Mouse (Mus musculus) MEL (cell line): ENCODE measurements around the gene Pdcl3. TPM values are rescaled to one million over a fixed set of nuclear protein-coding genes. Genes with fewer than 3 reads are reported as not detected.

ENCODE experiments used
- DNase-seq: peaks from one replicate; pipeline ENCODE4 v3.0.0; 2011; ENCODE audit warnings: low read depth, low spot score
- H3K27ac ChIP-seq: 2 replicates; pipeline ENCODE4 v1.5.1; 2012; ENCODE audit warnings: low read depth, mild to moderate bottlenecking, control low read depth, low read length, moderate library complexity; ENCODE audit not compliant: control insufficient read depth
- H3K27me3 ChIP-seq, 2 experiments: fragments of 150-350 bp in 1 of 2; sonication (generic) in 1 of 2; 2 replicates each; pipeline ENCODE4 v1.6.1; 2012; ENCODE audit warnings: low read length in 2 of 2, mild to moderate bottlenecking in 2 of 2, improper control_type of control experiment in 1 of 2, moderate library complexity in 1 of 2; ENCODE audit not compliant: insufficient read depth in 2 of 2, control insufficient read depth in 1 of 2
- H3K36me3 ChIP-seq, 2 experiments: 2 replicates each; pipeline ENCODE4 v1.6.1; 2012 to 2014; ENCODE audit warnings: low read length in 2 of 2, improper control_type of control experiment in 1 of 2, inconsistent platforms in 1 of 2, mild to moderate bottlenecking in 1 of 2; ENCODE audit not compliant: insufficient read depth in 2 of 2, control insufficient read depth in 1 of 2
- H3K4me1 ChIP-seq, 2 experiments: fragments of 150-350 bp in 1 of 2; sonication (generic) in 1 of 2; 2 replicates each; pipeline ENCODE4 v1.6.1; 2012; ENCODE audit warnings: low read length in 2 of 2, improper control_type of control experiment in 1 of 2, mild to moderate bottlenecking in 1 of 2; ENCODE audit not compliant: insufficient read depth in 2 of 2, control insufficient read depth in 1 of 2
- H3K4me3 ChIP-seq, 2 experiments: fragments of 150-350 bp in 1 of 2; sonication (generic) in 1 of 2; 2 replicates each; pipeline ENCODE4 v1.5.1; 2012; ENCODE audit warnings: low read depth in 2 of 2, low read length in 2 of 2, mild to moderate bottlenecking in 2 of 2, moderate library complexity in 2 of 2, control low read depth in 1 of 2, improper control_type of control experiment in 1 of 2; ENCODE audit not compliant: control insufficient read depth in 1 of 2, insufficient read depth in 1 of 2
- H3K79me2 ChIP-seq: 2 replicates; pipeline ENCODE4 v1.6.1; 2012; ENCODE audit warnings: mild to moderate bottlenecking, low read length, moderate library complexity; ENCODE audit not compliant: control insufficient read depth, poor library complexity, insufficient read depth
- H3K9ac ChIP-seq: 2 replicates; pipeline ENCODE4 v1.6.1; 2012; ENCODE audit warnings: low read depth, mild to moderate bottlenecking, control low read depth, low read length, moderate library complexity; ENCODE audit not compliant: control insufficient read depth, poor library complexity, severe bottlenecking
- H3K9me3 ChIP-seq: fragments of 150-350 bp; sonication (generic); replicated peaks from 2 replicates; pipeline ENCODE4 v1.6.1; 2012; ENCODE audit warnings: mild to moderate bottlenecking, low read length, improper control_type of control experiment, moderate library complexity; ENCODE audit not compliant: insufficient read depth
- BHLHE40 ChIP-seq: IDR thresholded peaks from 2 replicates; pipeline ENCODE4 v1.6.1; 2012; ENCODE audit warnings: low read depth, mild to moderate bottlenecking, inconsistent platforms, low read length, improper control_type of control experiment, borderline replicate concordance
- CHD2 ChIP-seq: IDR thresholded peaks from 2 replicates; pipeline ENCODE4 v1.6.1; 2011; ENCODE audit warnings: low read length, improper control_type of control experiment
- CTCF ChIP-seq, 3 experiments: IDR thresholded peaks in 2 of 3; conservative IDR thresholded peaks in 1 of 3; 2 replicates each; pipeline ENCODE4 v1.5.1; 2011 to 2012; ENCODE audit warnings: low read length in 3 of 3, low read depth in 2 of 3, mild to moderate bottlenecking in 2 of 3, improper control_type of control experiment in 1 of 3, inconsistent platforms in 1 of 3, mixed read lengths in 1 of 3, moderate library complexity in 1 of 3; ENCODE audit not compliant: control insufficient read depth in 1 of 3, insufficient read depth in 1 of 3, poor library complexity in 1 of 3, severe bottlenecking in 1 of 3
- ELF1 ChIP-seq: IDR thresholded peaks from 2 replicates; pipeline ENCODE4 v1.6.1; 2014; ENCODE audit warnings: low read depth, mild to moderate bottlenecking, inconsistent platforms, low read length, improper control_type of control experiment, moderate library complexity
- EP300 ChIP-seq, 2 experiments: IDR thresholded peaks; 2 replicates each; pipeline ENCODE4 v1.6.1; 2011; ENCODE audit warnings: improper control_type of control experiment in 2 of 2, low read length in 2 of 2, low read depth in 1 of 2, mild to moderate bottlenecking in 1 of 2
- GABPA ChIP-seq: IDR thresholded peaks from 2 replicates; pipeline ENCODE4 v1.6.1; 2012; ENCODE audit warnings: low read depth, mild to moderate bottlenecking, inconsistent platforms, low read length, improper control_type of control experiment, moderate library complexity
- MAFK ChIP-seq: IDR thresholded peaks from 2 replicates; pipeline ENCODE4 v1.6.1; 2011; ENCODE audit warnings: low read depth, mild to moderate bottlenecking, low read length, improper control_type of control experiment, borderline replicate concordance
- MEF2A ChIP-seq: IDR thresholded peaks from 2 replicates; pipeline ENCODE4 v1.6.1; 2014; ENCODE audit warnings: low read depth, mild to moderate bottlenecking, inconsistent platforms, low read length, improper control_type of control experiment; ENCODE audit not compliant: poor library complexity, insufficient replicate concordance, severe bottlenecking; ENCODE audit errors: extremely low read depth
- MXI1 ChIP-seq: IDR thresholded peaks from 2 replicates; pipeline ENCODE4 v1.6.1; 2011; ENCODE audit warnings: mild to moderate bottlenecking, low read depth, low read length, improper control_type of control experiment
- MYB ChIP-seq: IDR thresholded peaks from 2 replicates; pipeline ENCODE4 v1.6.1; 2011; ENCODE audit warnings: mild to moderate bottlenecking, low read depth, low read length, improper control_type of control experiment
- NELFE ChIP-seq: IDR thresholded peaks from 2 replicates; pipeline ENCODE4 v1.6.1; 2011; ENCODE audit warnings: low read depth, low read length, improper control_type of control experiment
- POLR2A ChIP-seq, 2 experiments: IDR thresholded peaks; 2 replicates each; pipeline ENCODE4 v1.6.1; 2011 to 2012; ENCODE audit warnings: low read length in 2 of 2, mild to moderate bottlenecking in 2 of 2, control low read depth in 1 of 2, improper control_type of control experiment in 1 of 2, low read depth in 1 of 2, moderate library complexity in 1 of 2; ENCODE audit not compliant: control insufficient read depth in 1 of 2, insufficient read depth in 1 of 2, poor library complexity in 1 of 2
- POLR2AphosphoS2 ChIP-seq: IDR thresholded peaks from 2 replicates; pipeline ENCODE4 v1.6.1; 2011; ENCODE audit warnings: low read length, improper control_type of control experiment
- RCOR1 ChIP-seq: IDR thresholded peaks from 2 replicates; pipeline ENCODE4 v1.6.1; 2012; ENCODE audit warnings: low read depth, mild to moderate bottlenecking, inconsistent platforms, low read length, improper control_type of control experiment
- SIN3A ChIP-seq: IDR thresholded peaks from 2 replicates; pipeline ENCODE4 v1.6.1; 2012; ENCODE audit warnings: low read length, improper control_type of control experiment, inconsistent platforms
- SMC3 ChIP-seq: IDR thresholded peaks from 2 replicates; pipeline ENCODE4 v1.6.1; 2011; ENCODE audit warnings: low read depth, low read length, improper control_type of control experiment
- TCF12 ChIP-seq: IDR thresholded peaks from 2 replicates; pipeline ENCODE4 v1.6.1; 2014; ENCODE audit warnings: low read depth, mild to moderate bottlenecking, inconsistent platforms, low read length, improper control_type of control experiment, moderate library complexity
- ZC3H11A ChIP-seq: IDR thresholded peaks from 2 replicates; pipeline ENCODE4 v1.6.1; 2012; ENCODE audit warnings: low read depth, mild to moderate bottlenecking, inconsistent platforms, low read length, improper control_type of control experiment
- ZMIZ1 ChIP-seq: IDR thresholded peaks from 2 replicates; pipeline ENCODE4 v1.6.1; 2012; ENCODE audit warnings: low read depth, mild to moderate bottlenecking, inconsistent platforms, low read length, improper control_type of control experiment, moderate library complexity
- ZNF384 ChIP-seq: IDR thresholded peaks from 2 replicates; pipeline ENCODE4 v1.6.1; 2012; ENCODE audit warnings: low read depth, mild to moderate bottlenecking, inconsistent platforms, low read length, improper control_type of control experiment
- polyA plus RNA-seq, 2 experiments: library from polyadenylated mRNA; stranded (reverse) in 1 of 2; unstranded in 1 of 2; fragments of >175 nt in 1 of 2; fragments of >200 nt in 1 of 2; gene quantifications; 2 replicates each; pipeline versions ENCODE4 v1.2.1 to v1.2.4; 2012; ENCODE audit warnings: low replicate concordance in 2 of 2, low read depth in 1 of 2; ENCODE audit not compliant: insufficient read length in 2 of 2, insufficient read depth in 1 of 2, missing spikeins in 1 of 2
- total RNA-seq: library from RNA; depleted of rRNA; stranded (reverse); fragments of 300-350 nt; gene quantifications from 2 replicates; pipeline ENCODE4 v1.2.3, GENCODE M21; 2012

Pdcl3 gene
- total and polyA plus RNA-seq, 3 experiments = 52.5 to 236 (median 71.5) TPM

GRCm38 (mm10) chr1:39005751-39006354, 20.4 kb downstream of the Pdcl3 start:
- Histone ChIP-seq H3K9ac (no peak overlapping the region), H3K79me2 (no peaks in the 10 kb centered on the region), H3K27ac (no peak overlapping the region), H3K4me1 (no peaks in the 10 kb centered on the region), H3K36me3 (no peaks in the 10 kb centered on the region), H3K9me3 (no peaks in the 10 kb centered on the region), H3K27me3 (peaks cover 0 to 2% of the 10 kb centered on the region in 2 experiments; a peak in 1 of 4 replicates), H3K4me3 (no peak overlapping the region)
- no peak for DNase-seq
- TF ChIP-seq MXI1 (no peak), POLR2A (IDR thresholded peaks at IDR 0.05; ENCODE audit: control insufficient read depth in 1 of 2, insufficient read depth in 1 of 2, low read depth in 1 of 2, low read length in 2 of 2, poor library complexity in 1 of 2) (no peak), BHLHE40 (no peak), NELFE (no peak), MEF2A (no peak), POLR2AphosphoS2 (no peak), ZMIZ1 (no peak), CHD2 (no peak), RCOR1 (no peak), CTCF (IDR thresholded peaks at IDR 0.05 in 2 of 3, conservative IDR thresholded peaks at IDR 0.05 in 1 of 3; ENCODE audit: control insufficient read depth in 1 of 3, insufficient read depth in 1 of 3, low read depth in 2 of 3, low read length in 3 of 3, poor library complexity in 1 of 3, severe bottlenecking in 1 of 3) (no peak), ZC3H11A (no peak), MYB (no peak), GABPA (no peak), ELF1 (no peak), MAFK (no peak), ZNF384 (no peak), TCF12 (no peak), SMC3 (no peak), SIN3A (no peak)

- peaks cover 0 to 2% of the 10 kb centered on the region in 2 experiments; a peak in 1 of 4 replicates for H3K27me3 ChIP-seq
- no peaks in the 10 kb centered on the region for H3K36me3 ChIP-seq
- H3K9me3 ChIP-seq = no peaks in the 10 kb centered on the region
- no peaks in the 10 kb centered on the region for H3K79me2 ChIP-seq
- no peak for DNase-seq
- TF ChIP-seq EP300 (IDR thresholded peaks at IDR 0.05; ENCODE audit: low read depth in 1 of 2, low read length in 2 of 2) = no peak
- no peak overlapping the region for H3K4me3 ChIP-seq
- no peak overlapping the region for H3K9ac ChIP-seq
- no peaks in the 10 kb centered on the region for H3K4me1 ChIP-seq
- H3K27ac ChIP-seq = no peak overlapping the region
Measured at GRCm38 (mm10) chr1:39006830-39007829, 21.7 kb downstream of the Pdcl3 start.
